Mouse (Mus musculus) midbrain, embryonic 10.5 days (tissue): ENCODE results near the gene Brd9. TPM values are rescaled to one million over a fixed set of nuclear protein-coding genes. Genes with fewer than 3 reads are reported as not detected.

Experiments used
- DNase-seq: peaks from one replicate; pipeline ENCODE4 v3.0.0-alpha.2; 2017; ENCODE audit warnings: low spot score
- H3K27ac ChIP-seq: fragments of 300-500 bp; sonication (generic); replicated peaks from 2 replicates; pipeline ENCODE4 v1.5.1; 2016; ENCODE audit warnings: mild to moderate bottlenecking
- H3K27me3 ChIP-seq: fragments of 300-500 bp; sonication (generic); 2 replicates; pipeline ENCODE4 v1.6.1; 2016; ENCODE audit warnings: low read depth, mild to moderate bottlenecking; ENCODE audit not compliant: poor library complexity, severe bottlenecking
- H3K36me3 ChIP-seq: fragments of 300-500 bp; sonication (generic); 2 replicates; pipeline ENCODE4 v1.6.1; 2016; ENCODE audit warnings: mild to moderate bottlenecking, moderate library complexity
- H3K4me1 ChIP-seq: fragments of 300-500 bp; sonication (generic); 2 replicates; pipeline ENCODE4 v1.6.1; 2016
- H3K4me3 ChIP-seq: fragments of 300-500 bp; sonication (generic); 2 replicates; pipeline ENCODE4 v1.5.1; 2016; ENCODE audit warnings: mild to moderate bottlenecking, moderate library complexity
- H3K9me3 ChIP-seq: fragments of 300-500 bp; sonication (generic); replicated peaks from 2 replicates; pipeline ENCODE4 v1.6.1; 2016; ENCODE audit warnings: mild to moderate bottlenecking
- WGBS: fragments of 180-500 bp; shearing (Covaris S2); methylation state at CpG from one replicate; pipeline ENCODE4 v1.1.7; 2016; 5-methylcytosine and 5-hydroxymethylcytosine counted together
- polyA plus RNA-seq: library from polyadenylated mRNA; unstranded; fragments of >200 nt; fragmentation: Nextera tagmentation; extraction: Ambion mirVana; gene quantifications from 2 replicates; pipeline ENCODE4 v1.2.1, GENCODE M21; 2016

Brd9 gene
- 57.8 and 71.9 TPM in 2 replicates for polyA plus RNA-seq

GRCm38 (mm10) chr13:73937321-73938176, at the start of gene Brd9, which contains the start of gene Trip13:
Gene Brd9 (plus strand): TSS chr13:73937811.
Gene Trip13 (minus strand): TSS chr13:73937784.
- Histone ChIP-seq H3K27ac (peak within 1 kb of the TSS; percentile 97), H3K27me3 (no peaks in the 10 kb centered on the region), H3K4me1 (peaks cover 19% of the 10 kb centered on the region), H3K9me3 (no peaks in the 10 kb centered on the region), H3K36me3 (peaks cover 66% of the 10 kb centered on the region), H3K4me3 (peak within 1 kb of the TSS; percentile 93)
- WGBS, result under 1% methylated on average over 82 of the region's 82 CpGs
- peak; percentile 94 for DNase-seq

DNA sequence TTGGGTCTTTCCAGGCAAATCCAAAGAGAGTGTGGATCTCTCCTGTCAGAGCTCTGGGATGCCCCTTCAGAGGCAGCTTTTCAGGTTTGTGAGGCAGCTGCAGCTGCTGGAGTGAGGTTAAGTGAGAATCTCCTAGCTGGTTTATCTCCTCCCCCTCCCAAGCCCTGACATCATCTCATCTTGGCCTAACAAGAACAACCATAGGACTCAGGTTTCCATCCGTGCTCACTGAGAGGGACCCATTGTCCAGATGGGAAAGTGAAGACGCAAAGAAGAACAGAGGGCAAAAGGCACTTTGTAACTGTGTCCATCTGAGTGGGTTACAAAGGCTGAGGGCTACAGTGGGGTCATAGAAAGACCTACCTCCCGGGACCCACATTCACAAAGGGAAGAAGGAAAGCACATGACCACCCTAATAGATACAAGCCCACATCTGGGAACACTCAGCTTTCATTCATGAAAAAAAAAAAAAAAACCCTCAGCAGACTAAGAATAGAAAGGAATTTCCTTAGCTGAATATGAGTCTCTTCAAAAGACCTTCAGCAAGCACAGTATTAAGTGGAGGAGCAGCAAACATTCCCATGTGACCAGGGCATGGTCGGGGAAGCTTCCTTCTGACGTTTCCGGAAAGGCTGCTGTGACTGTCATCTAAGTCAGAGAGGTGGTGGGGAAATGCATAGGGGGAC, 45.0 kb upstream of the Brd9 start:
- 66% methylated on average over 6 of the region's 6 CpGs for WGBS

GRCm38 (mm10) chr13:73897561-73897960, 40.0 kb upstream of the Brd9 start:
- DNase-seq, result no peak
- 91% methylated on average over 3 of the region's 3 CpGs for WGBS
- Histone ChIP-seq H3K4me1 (no peaks in the 10 kb centered on the region), H3K27me3 (no peaks in the 10 kb centered on the region), H3K9me3 (no peaks in the 10 kb centered on the region), H3K27ac (no peak overlapping the region), H3K36me3 (no peaks in the 10 kb centered on the region), H3K4me3 (no peak overlapping the region)

More for the DNA sequence above, 45.0 kb upstream of the Brd9 start:
- Histone ChIP-seq H3K27ac (no peak overlapping the region), H3K36me3 (no peaks in the 10 kb centered on the region), H3K27me3 (no peaks in the 10 kb centered on the region), H3K4me1 (no peaks in the 10 kb centered on the region), H3K9me3 (no peaks in the 10 kb centered on the region), H3K4me3 (no peak overlapping the region)
- no peak for DNase-seq

DNA sequence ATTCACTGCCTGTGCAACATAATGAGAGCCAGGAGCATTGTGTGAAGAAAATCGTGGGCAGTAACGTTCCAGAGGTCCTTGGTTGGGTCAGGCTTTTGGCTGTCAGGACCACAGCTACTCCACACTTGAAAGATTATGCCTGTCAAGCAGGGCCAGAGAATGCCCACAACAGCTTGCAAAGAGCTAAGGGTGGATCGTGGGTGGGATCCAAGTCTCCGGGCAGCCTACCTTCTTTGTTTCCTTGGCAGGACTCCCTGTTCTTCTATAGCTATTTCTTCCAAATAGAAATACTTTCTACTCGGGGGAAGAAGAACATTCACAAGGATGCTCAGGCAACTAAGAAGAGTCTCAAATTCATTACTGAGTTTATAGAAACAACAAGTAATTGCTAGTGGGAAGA, 30.5 kb upstream of the Brd9 start:
- no peaks in the 10 kb centered on the region for H3K27me3 ChIP-seq
- H3K9me3 ChIP-seq, result no peaks in the 10 kb centered on the region
- DNase-seq, result no peak
- H3K4me1 ChIP-seq, result no peaks in the 10 kb centered on the region
- no peak overlapping the region for H3K4me3 ChIP-seq
- WGBS, result 86% methylated on average over 5 of the region's 5 CpGs
- H3K36me3 ChIP-seq, result peaks cover 16% of the 10 kb centered on the region
- no peak overlapping the region for H3K27ac ChIP-seq

DNA sequence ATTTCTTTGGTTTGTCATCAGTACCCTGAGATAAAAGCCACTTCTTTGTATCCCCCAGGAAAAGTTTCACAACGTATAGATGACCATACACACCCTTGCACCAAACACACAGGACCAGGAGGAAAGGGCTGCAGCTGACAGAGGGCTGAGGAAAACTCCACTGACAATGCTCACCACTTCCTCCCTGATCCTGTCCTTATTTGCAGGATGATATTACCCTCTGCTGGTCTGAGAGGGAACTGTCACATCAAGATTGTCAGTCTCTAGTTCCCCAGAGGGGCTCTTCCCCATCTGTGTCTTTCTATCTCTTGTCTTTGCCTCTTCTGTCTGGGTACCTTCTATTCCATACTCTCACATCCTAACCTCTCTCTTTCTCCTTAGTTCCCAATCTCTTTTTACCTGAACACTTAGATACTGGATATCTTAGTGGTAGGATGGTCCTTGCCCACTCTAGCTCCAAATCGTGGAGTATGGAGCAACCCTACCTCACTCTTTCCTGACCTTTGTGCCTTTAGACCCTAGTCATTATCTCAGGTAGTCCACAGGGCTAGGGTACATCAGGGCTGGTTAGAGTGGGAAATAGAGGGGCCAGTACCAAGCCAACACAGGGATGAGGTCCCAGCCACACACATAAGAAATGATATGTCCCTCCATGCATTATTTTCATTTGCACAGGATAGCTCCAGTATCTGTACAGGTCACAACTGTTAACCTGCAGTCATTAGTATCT, 29.8 kb upstream of the Brd9 start:
- no peak overlapping the region for H3K4me3 ChIP-seq
- H3K27ac ChIP-seq, result no peak overlapping the region
- H3K27me3 ChIP-seq, result no peaks in the 10 kb centered on the region
- H3K9me3 ChIP-seq, result no peaks in the 10 kb centered on the region
- DNase-seq, result no peak
- H3K4me1 ChIP-seq, result no peaks in the 10 kb centered on the region
- H3K36me3 ChIP-seq, result peaks cover 23% of the 10 kb centered on the region
- WGBS, result 73% methylated on average over 2 of the region's 2 CpGs

GRCm38 (mm10) chr13:73913066-73913465, 24.5 kb upstream of the Brd9 start:
- H3K9me3 ChIP-seq, result no peaks in the 10 kb centered on the region
- H3K4me3 ChIP-seq, result no peak overlapping the region
- peaks cover 74% of the 10 kb centered on the region for H3K36me3 ChIP-seq
- no peak overlapping the region for H3K27ac ChIP-seq
- no peak for DNase-seq
- no peaks in the 10 kb centered on the region for H3K27me3 ChIP-seq
- WGBS, result 89% methylated on average over 4 of the region's 4 CpGs
- H3K4me1 ChIP-seq, result no peaks in the 10 kb centered on the region

DNA sequence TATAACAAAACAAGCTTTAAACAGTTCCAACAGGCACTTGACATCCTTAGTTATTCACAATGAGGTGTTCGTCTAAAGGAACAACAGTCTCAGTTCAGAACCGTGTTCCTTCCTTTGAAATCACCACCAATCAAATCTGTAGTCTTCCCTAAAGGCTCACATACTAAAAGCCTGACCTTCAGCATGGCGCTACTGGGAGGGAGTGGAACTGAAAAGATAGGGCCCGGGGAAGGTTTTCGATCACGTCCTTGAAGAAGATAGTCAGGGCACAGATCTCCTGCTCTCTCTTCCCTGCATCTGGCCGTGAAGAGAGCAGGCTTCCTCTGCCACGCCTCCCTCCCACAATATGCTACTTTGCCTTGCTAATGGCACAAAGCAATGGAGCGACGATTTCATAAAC, 5.4 kb upstream of the Brd9 start:
- H3K27me3 ChIP-seq, result no peaks in the 10 kb centered on the region
- no peak overlapping the region for H3K4me3 ChIP-seq
- peaks cover 84% of the 10 kb centered on the region for H3K36me3 ChIP-seq
- 90% methylated on average over 10 of the region's 10 CpGs for WGBS
- no peak for DNase-seq
- H3K4me1 ChIP-seq, result peaks cover 9% of the 10 kb centered on the region
- H3K27ac ChIP-seq, result no peak overlapping the region
- no peaks in the 10 kb centered on the region for H3K9me3 ChIP-seq

DNA sequence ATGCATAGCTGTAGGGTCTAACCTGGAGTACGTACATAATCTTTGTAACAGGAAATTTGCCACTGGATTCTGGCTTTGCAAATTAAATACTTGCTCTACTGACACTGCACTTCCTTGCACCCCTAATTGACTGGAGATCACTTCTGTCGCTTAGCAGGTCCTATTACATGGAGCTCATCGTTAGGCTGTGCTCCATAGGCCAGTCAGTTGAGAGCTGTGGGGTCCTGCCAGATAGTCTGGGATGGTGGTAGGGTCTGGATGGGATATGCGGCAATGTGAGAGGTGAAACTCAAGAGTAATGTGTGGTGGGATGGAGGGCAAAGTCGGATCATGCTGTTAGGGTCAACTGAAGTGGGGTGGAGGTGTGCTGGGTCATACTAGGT, 682 bp upstream of the Brd9 start:
- Histone ChIP-seq H3K4me1 (peaks cover 19% of the 10 kb centered on the region), H3K4me3 (peak overlapping the region; percentile 93), H3K9me3 (no peaks in the 10 kb centered on the region), H3K27ac (peak overlapping the region; percentile 97), H3K27me3 (no peaks in the 10 kb centered on the region), H3K36me3 (peaks cover 66% of the 10 kb centered on the region)
- DNase-seq, result no peak
- 17% methylated on average over 5 of the region's 5 CpGs for WGBS

DNA sequence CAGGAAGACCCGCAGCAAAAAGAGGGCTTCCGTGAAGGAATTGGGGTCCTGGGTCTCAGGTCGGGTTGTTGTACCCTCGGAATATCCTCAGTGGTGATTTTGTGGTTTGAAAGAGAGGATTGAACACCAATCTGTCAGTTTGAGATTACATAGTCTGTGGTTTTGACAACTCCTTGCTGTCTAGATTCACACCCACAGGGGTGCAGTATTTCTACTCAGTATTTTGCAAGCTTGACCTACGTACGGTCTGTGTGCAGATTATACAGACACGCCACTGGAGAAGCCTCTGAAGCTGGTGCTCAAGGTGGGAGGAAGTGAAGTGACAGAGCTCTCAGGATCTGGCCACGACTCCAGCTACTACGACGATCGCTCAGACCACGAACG, 558 bp downstream of the Brd9 start:
- peaks cover 66% of the 10 kb centered on the region for H3K36me3 ChIP-seq
- H3K9me3 ChIP-seq, result no peaks in the 10 kb centered on the region
- peaks cover 19% of the 10 kb centered on the region for H3K4me1 ChIP-seq
- no peaks in the 10 kb centered on the region for H3K27me3 ChIP-seq
- H3K4me3 ChIP-seq, result peak overlapping the region; percentile 93
- H3K27ac ChIP-seq, result peak overlapping the region; percentile 97
- DNase-seq, result no peak
- 49% methylated on average over 13 of the region's 13 CpGs for WGBS

- no peak overlapping the region for H3K27ac ChIP-seq
- no peak overlapping the region for H3K4me3 ChIP-seq
- peaks cover 68% of the 10 kb centered on the region for H3K36me3 ChIP-seq
- WGBS, result 98% methylated on average over 5 of the region's 5 CpGs
- no peak for DNase-seq
- no peaks in the 10 kb centered on the region for H3K9me3 ChIP-seq
- H3K27me3 ChIP-seq, result no peaks in the 10 kb centered on the region
- H3K4me1 ChIP-seq, result peaks cover 19% of the 10 kb centered on the region
These were observed 1.5 kb downstream of the Brd9 start for GRCm38 (mm10) chr13:73939101-73939500.

GRCm38 (mm10) chr13:73944606-73945005, 7.0 kb downstream of the Brd9 start:
- 95% methylated on average over 9 of the region's 9 CpGs for whole genome bisulfite sequencing
- no peaks in the 10 kb centered on the region for H3K27me3 ChIP-seq

DNA sequence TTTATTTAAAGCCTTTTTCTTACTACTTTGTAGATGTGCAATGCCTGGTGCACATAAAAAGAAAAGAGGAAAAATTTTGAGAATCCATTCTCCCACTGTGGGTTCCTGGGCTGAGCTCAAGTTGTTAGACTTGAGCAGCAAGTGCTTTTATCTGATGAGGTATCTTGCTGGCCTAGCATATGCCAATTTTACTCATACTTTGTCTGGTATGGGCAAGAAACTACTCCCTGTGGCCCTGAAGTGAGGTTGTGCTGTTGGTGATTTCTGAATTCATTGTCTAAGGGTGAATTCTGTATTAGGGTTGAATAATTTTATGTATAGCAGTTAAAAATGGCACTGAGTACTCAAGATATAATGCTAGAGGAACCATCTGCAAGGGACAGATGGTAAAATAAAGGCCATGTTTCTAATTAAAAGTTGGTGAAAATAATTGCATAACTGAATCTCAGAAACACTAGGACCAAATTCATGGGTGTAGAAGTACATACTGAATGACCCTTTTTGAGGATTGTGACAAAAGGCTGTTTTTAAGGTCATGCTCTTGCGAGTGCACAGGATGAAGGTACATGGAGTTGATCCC, 16.0 kb downstream of the Brd9 start:
- Histone ChIP-seq H3K4me3 (no peak overlapping the region), H3K27ac (no peak overlapping the region), H3K27me3 (no peaks in the 10 kb centered on the region), H3K9me3 (no peaks in the 10 kb centered on the region), H3K4me1 (no peaks in the 10 kb centered on the region), H3K36me3 (peaks cover 97% of the 10 kb centered on the region)
- WGBS, result 91% methylated on average over 1 of the region's 1 CpGs
- no peak for DNase-seq

More at GRCm38 (mm10) chr13:73944606-73945005, 7.0 kb downstream of the Brd9 start:
- Histone ChIP-seq H3K9me3 (no peaks in the 10 kb centered on the region), H3K36me3 (peaks cover 94% of the 10 kb centered on the region), H3K27ac (no peak overlapping the region), H3K4me3 (no peak overlapping the region), H3K4me1 (no peaks in the 10 kb centered on the region)
- DNase-seq, result no peak
